ENCODE assay signal across 8 mouse cellular contexts in genomic region chr3:27283796-27284195, GRCm38 (mm10). TPM values are rescaled to one million over a fixed set of nuclear protein-coding genes. Genes with fewer than 3 reads are reported as not detected.
DNase-seq lines count a peak whose midpoint lies in the region; ATAC-seq lines count a peak whose summit lies in the region.

No protein-coding gene starts in this region.

- H3K36me3 ChIP-seq in forebrain, embryonic 14.5 days (ENCODE audit: control insufficient read depth, insufficient read depth, low read length): no peaks in the 10 kb centered on the region
- no peaks in the 10 kb centered on the region for H3K36me3 ChIP-seq in kidney, embryonic 16.5 days (ENCODE audit: insufficient read depth, low read length)
- H3K36me3 ChIP-seq in neural tube, embryonic 13.5 days: no peaks in the 10 kb centered on the region

- no peak overlapping the region for H3K9ac ChIP-seq in forebrain, embryonic 14.5 days (ENCODE audit: low read length)
- peak overlapping the region; percentile 47 for H3K9ac ChIP-seq in kidney, embryonic 16.5 days (replicated peaks; ENCODE audit: low read length)
- no peak overlapping the region for H3K9ac ChIP-seq in neural tube, embryonic 13.5 days

- peak overlapping the region; percentile 64 for H3K4me2 ChIP-seq in forebrain, embryonic 14.5 days (ENCODE audit: low read length)
- peak overlapping the region; percentile 51 for H3K4me2 ChIP-seq in kidney, embryonic 16.5 days (replicated peaks; ENCODE audit: low read depth, low read length)
- H3K4me2 ChIP-seq in neural tube, embryonic 13.5 days: peak overlapping the region; percentile 55

- H3K9me3 ChIP-seq in forebrain, embryonic 14.5 days (replicated peaks; ENCODE audit: control insufficient read depth, low read length): no peaks in the 10 kb centered on the region
- no peaks in the 10 kb centered on the region for H3K9me3 ChIP-seq in kidney, embryonic 16.5 days (ENCODE audit: low read length)
- H3K9me3 ChIP-seq in neural tube, embryonic 13.5 days: no peaks in the 10 kb centered on the region

- ATAC-seq in forebrain, embryonic 14.5 days: no peak; the same call in 1 of the 2 replicates
- ATAC-seq in kidney, embryonic 16.5 days (ENCODE audit: low FRiP score, low TSS enrichment): peak; percentile 49; the same call in 1 of the 2 replicates
- ATAC-seq in neural tube, embryonic 13.5 days (ENCODE audit: low read depth): no peak

- 43% methylated on average over 7 of the region's 7 CpGs for WGBS in forebrain, embryonic 14.5 days
- WGBS in kidney, embryonic 16.5 days: 41% methylated on average over 7 of the region's 7 CpGs
- 65% methylated on average over 7 of the region's 7 CpGs for WGBS in neural tube, embryonic 13.5 days

- DNase-seq in kidney, adult 11 months: peak; percentile 33
- DNase-seq in kidney, adult 18-20 months: no peak
- no peak for DNase-seq in forebrain, embryonic 14.5 days (ENCODE audit: low spot score)
- DNase-seq in spleen, postnatal 36 days (ENCODE audit: low spot score in 2 of 2): no peak
- no peak for DNase-seq in embryo, embryonic 10.5 days (ENCODE audit: low spot score)
- no peak for DNase-seq in layer of hippocampus, postnatal 10 days (ENCODE audit: low spot score in 2 of 2)

- H3K27me3 ChIP-seq in forebrain, embryonic 14.5 days (replicated peaks; ENCODE audit: control insufficient read depth, insufficient read depth, low read length): no peaks in the 10 kb centered on the region
- no peaks in the 10 kb centered on the region for H3K27me3 ChIP-seq in kidney, embryonic 16.5 days (ENCODE audit: insufficient read depth, low read length)
- no peaks in the 10 kb centered on the region for H3K27me3 ChIP-seq in neural tube, embryonic 13.5 days

- H3K4me3 ChIP-seq in forebrain, embryonic 14.5 days (ENCODE audit: low read depth, low read length): no peak overlapping the region
- no peak overlapping the region; the same call in 1 of the 2 replicates for H3K4me3 ChIP-seq in kidney, embryonic 16.5 days (ENCODE audit: low read length)
- H3K4me3 ChIP-seq in neural tube, embryonic 13.5 days: no peak overlapping the region

- no peaks in the 10 kb centered on the region for H3K4me1 ChIP-seq in forebrain, embryonic 14.5 days (ENCODE audit: control insufficient read depth, insufficient read depth, low read length)
- H3K4me1 ChIP-seq in kidney, embryonic 16.5 days (ENCODE audit: insufficient read depth, low read length): peaks cover 41% of the 10 kb centered on the region
- peaks cover 14% of the 10 kb centered on the region for H3K4me1 ChIP-seq in neural tube, embryonic 13.5 days (replicated peaks)

- H3K27ac ChIP-seq in forebrain, embryonic 14.5 days (ENCODE audit: low read depth, low read length): no peak overlapping the region
- H3K27ac ChIP-seq in kidney, embryonic 16.5 days (ENCODE audit: low read length): peak overlapping the region; percentile 94
- H3K27ac ChIP-seq in neural tube, embryonic 13.5 days (replicated peaks): no peak overlapping the region

RNA-seq across cellular contexts. Expression of gene Tnfsf10, which starts 33.0 kb away (rescaled TPM):
- polyA plus RNA-seq in forebrain, embryonic 14.5 days (2014; fragmentation: Nextera tagmentation; extraction: Ambion mirVana): 0.07 and 0.19 TPM in 2 replicates
- 0.81 and 0.95 TPM in 2 replicates for polyA plus RNA-seq in kidney, embryonic 16.5 days (2015; fragmentation: Nextera tagmentation; extraction: Ambion mirVana)
- not detected in 2 replicates for polyA plus RNA-seq in neural tube, embryonic 13.5 days (2015; fragmentation: Nextera tagmentation; extraction: Ambion mirVana)
- 1 to 10 TPM; 1.2 to 1.9 TPM for total RNA-seq in layer of hippocampus, postnatal 10 days (2021)
